Mouse (Mus musculus) midbrain, embryonic 14.5 days (tissue): ENCODE measurements around the gene Olfr1255. TPM values are rescaled to one million over a fixed set of nuclear protein-coding genes. Genes with fewer than 3 reads are reported as not detected.
A peak's percentile ranks its signal among the peaks of the same experiment; 100 is the strongest.

ENCODE experiments used
- ATAC-seq: fragments of 200-750 bp; cut with Nextera tagmentation; 2 replicates; pipeline ENCODE4 v1.8.0; 2017; ENCODE audit warnings: moderate number of reproducible peaks, moderate library complexity; ENCODE audit not compliant: low FRiP score, low TSS enrichment
- DNase-seq: peaks from one replicate; pipeline ENCODE4 v3.0.0-alpha.2; 2015
- H3K27ac ChIP-seq: fragments of 300-500 bp; sonication (generic); replicated peaks from 2 replicates; pipeline ENCODE4 v1.5.1; 2014; ENCODE audit warnings: mild to moderate bottlenecking, low read depth, low read length, moderate library complexity
- H3K27me3 ChIP-seq: fragments of 300-500 bp; sonication (generic); 2 replicates; pipeline ENCODE4 v1.6.1; 2014; ENCODE audit warnings: low read length, control low read depth, mixed read lengths; ENCODE audit not compliant: control insufficient read depth, insufficient read depth
- H3K36me3 ChIP-seq: fragments of 300-500 bp; sonication (generic); 2 replicates; pipeline ENCODE4 v1.6.1; 2014; ENCODE audit warnings: low read length, control low read depth; ENCODE audit not compliant: control insufficient read depth, insufficient read depth
- H3K4me1 ChIP-seq: fragments of 300-500 bp; sonication (generic); 2 replicates; pipeline ENCODE4 v1.6.1; 2014; ENCODE audit warnings: mild to moderate bottlenecking, antibody characterized with exemption, low read length, control low read depth; ENCODE audit not compliant: control insufficient read depth, insufficient read depth
- H3K4me2 ChIP-seq: fragments of 300-500 bp; sonication (generic); 2 replicates; pipeline ENCODE4 v1.6.1; 2014; ENCODE audit warnings: mild to moderate bottlenecking, low read length, moderate library complexity
- H3K4me3 ChIP-seq: fragments of 300-500 bp; sonication (generic); replicated peaks from 2 replicates; pipeline ENCODE4 v1.5.1; 2014; ENCODE audit warnings: low read depth, low read length
- H3K9ac ChIP-seq: fragments of 300-500 bp; sonication (generic); replicated peaks from 2 replicates; pipeline ENCODE4 v1.6.1; 2014; ENCODE audit warnings: mild to moderate bottlenecking, low read length, moderate library complexity
- H3K9me3 ChIP-seq: fragments of 300-500 bp; sonication (generic); 2 replicates; pipeline ENCODE4 v1.6.1; 2016; ENCODE audit warnings: low read length, control low read depth, mixed read lengths; ENCODE audit not compliant: control insufficient read depth
- WGBS: fragments of 180-500 bp; shearing (Covaris S2); extraction: QIAGEN DNeasy Blood & Tissue Kit; methylation state at CpG from one replicate; pipeline ENCODE4 v1.1.7; 2014; 5-methylcytosine and 5-hydroxymethylcytosine counted together
- polyA plus RNA-seq: library from polyadenylated mRNA; unstranded; fragments of >200 nt; fragmentation: Nextera tagmentation; extraction: Ambion mirVana; gene quantifications from 2 replicates; pipeline ENCODE4 v1.2.1, GENCODE M21; 2014

The Olfr1255 gene
- not detected in 2 replicates for polyA plus RNA-seq

- H3K4me1 ChIP-seq: no peaks in the 10 kb centered on the region
- no peaks in the 10 kb centered on the region for H3K9me3 ChIP-seq
- no peak within 1 kb of the TSS for H3K27ac ChIP-seq
- H3K36me3 ChIP-seq: no peaks in the 10 kb centered on the region
- H3K4me3 ChIP-seq: no peak within 1 kb of the TSS
- WGBS: 87% methylated on average over 3 of the region's 3 CpGs
- no peak for ATAC-seq
- H3K9ac ChIP-seq: no peak within 1 kb of the TSS
- peak; percentile 1 for DNase-seq
- no peak within 1 kb of the TSS for H3K4me2 ChIP-seq
- no peaks in the 10 kb centered on the region for H3K27me3 ChIP-seq
These were observed at the start of gene Olfr1255 for GRCm38 (mm10) chr2:89811751-89812150. Olfr1255 (plus strand) TSS chr2:89812051.

GRCm38 (mm10) chr2:89793519-89793918 lies 18.3 kb upstream of the Olfr1255 start, which contains the start of gene Olfr1254:
Olfr1254 (minus strand) TSS chr2:89793619.
- Histone ChIP-seq H3K9ac (no peak within 1 kb of the TSS), H3K27ac (no peak within 1 kb of the TSS), H3K27me3 (no peaks in the 10 kb centered on the region), H3K36me3 (no peaks in the 10 kb centered on the region), H3K4me3 (no peak within 1 kb of the TSS), H3K9me3 (no peaks in the 10 kb centered on the region), H3K4me1 (no peaks in the 10 kb centered on the region), H3K4me2 (no peak within 1 kb of the TSS)
- ATAC-seq (no peak), DNase-seq (no peak)

- Histone ChIP-seq H3K4me3 (no peak overlapping the region), H3K9me3 (no peaks in the 10 kb centered on the region), H3K9ac (no peak overlapping the region), H3K36me3 (no peaks in the 10 kb centered on the region), H3K4me1 (no peaks in the 10 kb centered on the region), H3K27ac (no peak overlapping the region), H3K27me3 (no peaks in the 10 kb centered on the region), H3K4me2 (no peak overlapping the region)
- 97% methylated on average over 3 of the region's 3 CpGs for WGBS
- DNase-seq (peak; percentile 1), ATAC-seq (no peak)
These were observed 12.3 kb upstream of the Olfr1255 start for GRCm38 (mm10) chr2:89799583-89799982.

- H3K36me3 ChIP-seq: no peaks in the 10 kb centered on the region
These were observed 1.1 kb upstream of the Olfr1255 start for GRCm38 (mm10) chr2:89810751-89811150.

GRCm38 (mm10) chr2:89820216-89820615 lies 8.4 kb downstream of the Olfr1255 start:
- no peak for DNase-seq
- ATAC-seq: no peak
- WGBS: 85% methylated on average over 1 of the region's 1 CpGs

More at GRCm38 (mm10) chr2:89810751-89811150, 1.1 kb upstream of the Olfr1255 start:
- no peaks in the 10 kb centered on the region for H3K9me3 ChIP-seq
- 87% methylated on average over 2 of the region's 2 CpGs for WGBS
- ATAC-seq (no peak), DNase-seq (no peak)
- no peak overlapping the region for H3K4me3 ChIP-seq
- no peaks in the 10 kb centered on the region for H3K27me3 ChIP-seq
- no peak overlapping the region for H3K27ac ChIP-seq
- no peaks in the 10 kb centered on the region for H3K4me1 ChIP-seq
- no peak overlapping the region for H3K9ac ChIP-seq
- H3K4me2 ChIP-seq: no peak overlapping the region

GRCm38 (mm10) chr2:89841455-89841854 lies 29.6 kb downstream of the Olfr1255 start, which contains the start of gene Olfr1256:
Olfr1256 (minus strand) TSS chr2:89841555.
- ATAC-seq (no peak), DNase-seq (no peak)
- no peak within 1 kb of the TSS for H3K4me3 ChIP-seq
- H3K27ac ChIP-seq: no peak within 1 kb of the TSS
- no peaks in the 10 kb centered on the region for H3K36me3 ChIP-seq
- no peak within 1 kb of the TSS for H3K4me2 ChIP-seq
- no peaks in the 10 kb centered on the region for H3K4me1 ChIP-seq
- no peak within 1 kb of the TSS for H3K9ac ChIP-seq
- no peaks in the 10 kb centered on the region for H3K9me3 ChIP-seq
- no peaks in the 10 kb centered on the region for H3K27me3 ChIP-seq
- WGBS: 46% methylated on average over 2 of the region's 2 CpGs

More at GRCm38 (mm10) chr2:89820216-89820615, 8.4 kb downstream of the Olfr1255 start:
- Histone ChIP-seq H3K4me3 (no peak overlapping the region), H3K27ac (no peak overlapping the region), H3K4me2 (no peak overlapping the region), H3K9me3 (no peaks in the 10 kb centered on the region), H3K36me3 (no peaks in the 10 kb centered on the region), H3K9ac (no peak overlapping the region), H3K27me3 (no peaks in the 10 kb centered on the region), H3K4me1 (no peaks in the 10 kb centered on the region)

- WGBS: 84% methylated on average over 5 of the region's 5 CpGs
- DNase-seq: no peak
- Histone ChIP-seq H3K27ac (no peak within 1 kb of the TSS), H3K36me3 (no peaks in the 10 kb centered on the region), H3K4me3 (no peak within 1 kb of the TSS), H3K9ac (no peak within 1 kb of the TSS), H3K4me1 (no peaks in the 10 kb centered on the region), H3K27me3 (no peaks in the 10 kb centered on the region), H3K4me2 (no peak within 1 kb of the TSS), H3K9me3 (no peaks in the 10 kb centered on the region)
- ATAC-seq: no peak
These were observed 36.3 kb downstream of the Olfr1255 start, which contains the start of gene Olfr48 for GRCm38 (mm10) chr2:89848105-89848504. Olfr48 (minus strand) TSS chr2:89848205.

GRCm38 (mm10) chr2:89849230-89849629 lies 37.4 kb downstream of the Olfr1255 start:
- Histone ChIP-seq H3K4me3 (no peak overlapping the region), H3K4me2 (no peak overlapping the region), H3K9me3 (no peaks in the 10 kb centered on the region), H3K9ac (no peak overlapping the region), H3K36me3 (no peaks in the 10 kb centered on the region), H3K27ac (no peak overlapping the region), H3K4me1 (no peaks in the 10 kb centered on the region), H3K27me3 (no peaks in the 10 kb centered on the region)
- no peak for DNase-seq
- WGBS: 95% methylated on average over 1 of the region's 1 CpGs
- ATAC-seq: no peak
